Comparison of ENCODE assay signal across 20 mouse cellular contexts in the genomic region with DNA sequence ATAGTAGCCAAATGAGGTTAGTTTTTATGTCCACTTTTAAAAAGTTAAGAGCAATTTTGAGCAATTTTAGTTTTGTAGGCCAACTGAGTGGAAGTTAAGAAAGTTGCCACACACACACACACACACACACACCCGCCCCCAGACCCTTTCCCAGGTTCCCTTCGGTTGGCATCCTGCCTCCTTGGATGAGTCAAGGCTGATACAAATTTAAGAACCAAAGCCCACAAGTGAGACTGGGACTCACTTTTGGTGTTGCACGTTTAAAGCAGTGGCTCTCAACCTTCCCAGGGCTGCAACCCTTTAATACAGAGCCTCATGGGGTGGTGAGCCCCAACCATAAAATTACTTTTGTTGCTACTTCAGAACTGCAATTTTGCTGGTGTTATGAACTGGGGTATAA.
DNase-seq lines count a peak whose midpoint lies in the region; TF ChIP-seq lines count a peak whose summit lies in the region.
"Had no signal": no experiment of that assay in that cellular context is flagged by ENCODE, and none has a peak within 500 bp of the region (broad histone marks: within the 10 kb centered on the region; RNA-seq: fewer than 3 reads in every experiment).

No protein-coding gene starts in this region.

- H3ac ChIP-seq in myocyte (ENCODE audit: control insufficient read depth, insufficient read length), result no peak overlapping the region

- TF ChIP-seq POLR2A in myocyte (IDR thresholded peaks at IDR 0.05; ENCODE audit: insufficient read length, low read depth), result no peak

- no peaks in the 10 kb centered on the region for H3K36me3 ChIP-seq in myocyte (ENCODE audit: control insufficient read depth, insufficient read depth)
- H3K36me3 ChIP-seq: embryonic facial prominence, embryonic 12.5 days; hindbrain, embryonic 10.5 days; hindbrain, embryonic 15.5 days; lung, embryonic 15.5 days; midbrain, embryonic 10.5 days; midbrain, embryonic 15.5 days; neural tube, embryonic 13.5 days had no signal

- H3K79me2 ChIP-seq in myocyte (ENCODE audit: control insufficient read depth, insufficient read depth), result no peaks in the 10 kb centered on the region

- no peak overlapping the region for H3K4me3 ChIP-seq in myocyte
- H3K4me3 ChIP-seq: embryonic facial prominence, embryonic 12.5 days; hindbrain, embryonic 10.5 days; hindbrain, embryonic 15.5 days; lung, embryonic 15.5 days; midbrain, embryonic 10.5 days; midbrain, embryonic 15.5 days; neural tube, embryonic 13.5 days had no signal

- H3K4me2 ChIP-seq in myocyte (ENCODE audit: low read depth), result peak overlapping the region; percentile 80
- H3K4me2 ChIP-seq: hindbrain, embryonic 15.5 days; liver, embryonic 11.5 days; midbrain, embryonic 15.5 days; neural tube, embryonic 13.5 days had no signal

- no peaks in the 10 kb centered on the region for H3K27me3 ChIP-seq in myocyte (ENCODE audit: control insufficient read depth, insufficient read depth, insufficient read length)
- H3K27me3 ChIP-seq: hindbrain, embryonic 15.5 days; lung, embryonic 15.5 days; midbrain, embryonic 15.5 days; neural tube, embryonic 13.5 days had no signal

- peak; percentile 13 to 18 for DNase-seq in left cerebral cortex, adult 18-20 months (ENCODE audit: low spot score in 2 of 2)
- no peak for DNase-seq in left cerebral cortex, postnatal 10 days (ENCODE audit: extremely low spot score in 1 of 2, low spot score in 2 of 2)
- peak; percentile 12 for DNase-seq in right cerebral cortex, postnatal 14 days
- DNase-seq in right cerebral cortex, postnatal 25 days, result no peak
- no peak for DNase-seq in natural killer cell, adult 2 months (ENCODE audit: low spot score in 2 of 2)
- DNase-seq: adrenal gland, postnatal 10 days; cerebellum, adult 11-12 months; cerebellum, adult 9-11 months; heart, postnatal 14 days; kidney, adult 11 months; kidney, postnatal 14 days had no signal

- intact Hi-C loops in left cerebral cortex, postnatal 10 days (cut with DNase I), result no loop called here

TF ChIP-seq in myocyte, 11 proteins besides CTCF, POLR2A, EP300 and RAD21:
- TF ChIP-seq TCF12 (IDR thresholded peaks at IDR 0.05; ENCODE audit: insufficient read depth, poor library complexity, severe bottlenecking), result no peak
- no peak for TF ChIP-seq MAX (IDR thresholded peaks at IDR 0.05; ENCODE audit: low read depth)
- no peak for TF ChIP-seq MYOD1 (IDR thresholded peaks at IDR 0.05; ENCODE audit: control insufficient read depth in 1 of 3, insufficient read length in 2 of 3, low read depth in 2 of 3)

Comparison
In these comparisons a context has a peak if more than half of its experiments do, and no peak if none do; other contexts are left out.
1. DNase-seq: peak in left cerebral cortex, adult 18-20 months (2 of 2) and right cerebral cortex, postnatal 14 days (single experiment); none in left cerebral cortex, postnatal 10 days (0 of 2), right cerebral cortex, postnatal 25 days (single experiment) and natural killer cell, adult 2 months (0 of 2).